Mouse (Mus musculus) megakaryocyte, embryonic 14.5 days (primary cell): ENCODE measurements around the gene Gm11634.

Source experiments
- FLI1 ChIP-seq: IDR thresholded peaks from 2 replicates; pipeline ENCODE4 v1.6.1; 2012; ENCODE audit warnings: low read length, inconsistent platforms, mixed read lengths
- GATA1 ChIP-seq: IDR thresholded peaks from 3 replicates; pipeline ENCODE4 v1.6.1; 2012; ENCODE audit warnings: mixed read lengths, low read length, inconsistent platforms, borderline replicate concordance

DNA sequence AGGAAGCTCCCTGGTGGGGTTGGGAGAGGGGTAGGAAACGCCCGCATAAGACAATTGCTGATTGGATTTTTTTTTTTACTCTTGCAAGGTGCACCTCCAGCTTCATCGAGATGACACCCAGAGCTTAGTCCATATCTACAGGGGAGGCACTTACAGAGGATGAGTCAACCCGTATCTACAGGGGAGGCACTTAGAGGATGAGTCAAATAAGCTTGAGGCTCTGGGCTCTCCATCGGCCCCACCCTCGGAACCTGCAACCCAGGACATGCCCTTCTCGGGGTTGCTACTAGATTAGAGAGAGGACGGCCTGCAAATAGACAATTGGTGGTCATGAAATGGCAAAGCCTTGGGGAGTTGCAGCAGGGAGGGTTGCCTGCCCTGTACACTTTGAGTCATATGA lies 17.0 kb upstream of the Gm11634 start:
- TF ChIP-seq GATA1 (no peak), FLI1 (no peak)
